Mouse (Mus musculus): ENCODE data around the gene Gsg1l2. TPM values are rescaled to one million over a fixed set of nuclear protein-coding genes. Genes with fewer than 3 reads are reported as not detected.
A peak's percentile ranks its signal among the peaks of the same experiment; 100 is the strongest.

Gene Gsg1l2
- total RNA-seq (2021), result not detected

DNA sequence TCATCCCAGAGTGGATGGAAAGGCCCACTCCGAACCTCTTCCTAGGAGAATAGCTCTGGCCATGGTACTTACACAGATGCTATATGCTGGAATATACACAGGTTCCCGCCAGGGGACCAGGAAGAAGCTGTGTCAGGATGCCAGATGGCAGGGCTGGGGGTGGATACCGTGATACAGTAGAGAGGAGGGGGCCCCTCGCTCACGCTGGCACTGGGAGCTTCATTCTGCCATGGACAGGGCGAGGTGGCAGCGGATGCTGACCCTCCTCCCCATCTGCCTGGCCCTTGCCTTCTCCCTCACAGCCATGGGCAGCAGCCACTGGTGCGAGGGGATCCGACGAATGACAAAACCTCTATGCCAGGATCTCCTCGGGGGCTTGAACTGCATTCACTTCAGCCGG is at the start of gene Gsg1l2:
Gene Gsg1l2 (plus strand): TSS at position 230 of the 400 bp plus-strand sequence.
- intact Hi-C loops (cut with DNase I), result no loop called here
- peak; percentile 83 for DNase-seq

DNA sequence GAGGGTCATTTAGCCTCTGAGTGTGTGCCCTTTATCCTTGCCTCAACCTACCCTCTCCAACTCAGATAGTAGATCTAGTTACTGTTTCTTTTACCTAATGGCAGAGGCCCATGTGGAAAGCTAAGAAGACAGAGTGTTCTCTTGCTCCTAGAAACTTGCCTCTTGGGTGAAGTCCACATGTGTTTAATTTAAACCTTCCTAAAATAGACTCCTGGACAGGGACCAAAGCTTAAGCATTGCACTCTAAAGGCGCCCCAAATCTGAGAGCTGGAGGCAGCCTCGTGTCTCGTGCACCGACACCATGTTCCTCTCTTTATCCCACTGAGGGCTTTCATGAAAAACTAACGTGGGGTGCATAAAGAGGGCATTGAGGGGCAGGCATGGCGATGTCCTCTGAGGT is 47.3 kb upstream of the Gsg1l2 start:
- no peak for DNase-seq
- intact Hi-C loops (cut with DNase I), result no loop called here

DNA sequence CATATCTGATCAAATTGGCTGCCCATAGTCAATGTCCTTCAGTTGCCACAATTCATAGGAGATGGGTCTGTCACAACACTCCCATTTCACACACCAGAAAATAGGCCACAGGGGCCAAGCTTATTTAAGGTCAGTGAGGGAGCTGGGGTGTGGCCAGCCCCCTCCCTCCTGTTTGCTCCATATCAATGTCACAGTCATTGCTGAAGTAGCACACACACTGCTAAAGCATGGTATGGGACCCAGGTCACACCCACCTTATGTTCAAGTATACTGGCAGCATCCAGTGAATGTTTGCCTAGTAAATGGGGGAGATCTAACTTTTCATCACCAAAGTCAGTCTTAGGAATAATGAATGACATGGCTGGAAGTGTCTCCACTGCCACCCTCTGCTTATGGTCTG is 45.7 kb upstream of the Gsg1l2 start:
- DNase-seq, result no peak
- intact Hi-C loops (cut with DNase I), result no loop called here

DNA sequence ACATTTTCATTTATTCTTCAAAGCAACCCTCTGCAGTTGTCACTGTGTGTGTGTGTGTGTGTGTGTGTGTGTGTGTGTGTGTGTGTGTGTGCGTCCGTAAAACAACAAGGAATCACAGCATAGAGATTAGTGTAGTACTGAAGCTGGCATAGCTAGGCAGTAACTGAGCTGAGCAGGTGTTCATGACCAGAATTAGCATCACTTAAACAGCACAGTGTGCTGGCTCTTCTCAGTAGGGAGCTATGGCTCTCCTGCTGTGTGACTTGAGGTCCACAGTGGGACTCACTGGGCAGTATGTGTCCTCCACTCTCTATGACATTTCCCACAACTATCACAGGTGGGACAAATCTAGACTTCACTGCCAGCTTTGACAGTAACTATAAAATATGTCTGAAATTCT is 43.4 kb upstream of the Gsg1l2 start:
- intact Hi-C loops (cut with DNase I), result no loop called here
- DNase-seq, result no peak

DNA sequence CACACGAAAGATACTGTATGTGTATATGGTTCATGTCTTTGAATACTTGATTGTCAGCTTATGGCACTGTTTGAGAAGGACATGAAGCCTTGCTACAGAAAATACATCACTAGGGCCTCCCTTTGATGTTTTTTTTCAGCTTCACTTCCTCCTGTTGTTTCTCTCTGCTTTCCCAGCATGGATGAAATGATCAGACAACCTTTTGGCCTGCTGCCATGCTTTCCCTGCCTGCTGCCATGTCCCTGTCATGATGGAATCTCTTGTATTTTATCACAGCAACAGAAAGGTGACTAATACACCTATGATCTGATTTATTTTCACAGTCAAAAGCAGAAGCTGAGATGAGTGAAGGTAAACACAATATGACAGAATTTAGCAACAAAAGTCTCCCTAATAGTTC is 40.7 kb upstream of the Gsg1l2 start:
- DNase-seq, result peak; percentile 19
- intact Hi-C loops (cut with DNase I), result no loop called here

GRCm38 (mm10) chr11:67734597-67734996 is 39.8 kb upstream of the Gsg1l2 start:
- intact Hi-C loops (cut with DNase I), result no loop called here
- DNase-seq, result no peak

- DNase-seq, result no peak
- intact Hi-C loops (cut with DNase I), result no loop called here
These were observed 36.1 kb upstream of the Gsg1l2 start for GRCm38 (mm10) chr11:67738345-67738744.

DNA sequence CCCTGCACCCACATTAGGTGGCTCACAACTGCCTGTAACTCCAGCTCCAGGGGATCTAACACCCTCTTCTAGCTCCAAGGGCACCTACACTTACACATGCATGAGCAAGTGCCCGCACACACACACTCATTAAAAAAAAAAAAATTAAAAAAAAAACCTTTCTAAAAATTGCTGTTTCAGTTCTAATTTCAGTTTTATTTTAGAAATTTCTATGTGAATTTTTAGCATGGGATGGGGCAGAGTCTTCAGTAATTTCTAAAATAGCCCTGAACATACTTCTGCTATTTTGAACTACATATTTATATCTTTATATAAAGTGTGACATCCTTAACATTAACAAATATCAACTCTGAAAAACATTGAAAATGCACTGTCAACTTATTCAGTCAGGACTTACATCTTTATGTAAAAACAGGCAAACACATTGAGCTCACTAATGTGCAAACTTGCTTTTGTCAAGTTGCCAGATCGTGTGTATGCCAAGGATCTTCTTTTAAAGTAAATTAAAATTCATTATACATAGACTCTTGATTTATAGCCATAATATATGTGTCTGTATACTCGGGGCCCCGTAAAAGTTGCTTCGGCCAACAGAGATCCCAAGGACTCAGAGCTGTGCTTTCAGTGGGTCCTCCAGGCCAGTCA is 35.4 kb upstream of the Gsg1l2 start:
- intact Hi-C loops (cut with DNase I), result no loop called here
- no peak for DNase-seq

DNA sequence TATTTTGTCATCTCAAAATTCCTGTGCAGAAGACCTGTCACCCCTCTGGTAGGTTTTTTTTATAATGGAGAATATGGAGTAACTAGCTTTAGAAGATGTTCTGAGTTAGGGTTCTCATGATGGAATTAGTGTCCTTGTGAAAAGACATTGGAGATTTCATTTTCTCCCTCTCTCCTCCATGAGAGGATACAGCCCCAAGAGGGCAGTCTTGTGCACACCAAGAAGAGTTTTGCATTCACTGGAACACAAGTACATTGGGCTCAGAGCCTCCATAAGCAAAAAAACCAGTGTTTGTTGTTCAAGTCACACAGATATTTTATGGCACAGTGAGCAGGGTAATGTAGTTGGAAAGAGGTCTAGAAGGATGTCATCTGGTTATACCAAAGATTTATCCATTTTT is 32.8 kb upstream of the Gsg1l2 start:
- DNase-seq, result no peak
- intact Hi-C loops (cut with DNase I), result no loop called here

- intact Hi-C loops (cut with DNase I), result no loop called here
- no peak for DNase-seq
These were observed 18.1 kb upstream of the Gsg1l2 start for GRCm38 (mm10) chr11:67756287-67756686.

GRCm38 (mm10) chr11:67757373-67758167 is 16.8 kb upstream of the Gsg1l2 start:
- intact Hi-C loops (cut with DNase I), result no loop called here
- no peak for DNase-seq

DNA sequence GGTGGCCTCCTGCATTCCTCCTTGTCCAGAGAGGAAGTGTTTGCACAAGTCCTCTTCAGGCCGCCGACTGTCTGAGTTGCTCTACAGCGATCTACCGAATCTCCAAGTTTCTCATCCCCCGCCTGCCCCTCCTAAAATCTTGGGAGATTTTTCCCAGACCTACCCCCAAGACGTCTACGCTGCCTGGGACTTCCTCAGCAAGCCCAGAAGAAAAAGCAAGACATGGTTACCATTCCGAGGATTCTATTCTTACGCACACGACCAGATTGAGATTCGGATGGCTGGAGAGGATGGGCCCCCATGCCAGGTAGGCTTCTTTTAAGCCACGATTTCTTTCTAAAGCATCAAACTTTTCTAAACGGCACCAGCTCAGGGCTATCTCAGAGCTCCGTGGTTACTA is 3.4 kb upstream of the Gsg1l2 start, which contains the start of gene Glp2r:
Gene Glp2r (minus strand): TSS at position 101 of the 400 bp plus-strand sequence.
- intact Hi-C loops (cut with DNase I), result no loop called here
- DNase-seq, result no peak

- DNase-seq, result no peak
- intact Hi-C loops (cut with DNase I), result no loop called here
These were observed 2.7 kb upstream of the Gsg1l2 start for GRCm38 (mm10) chr11:67771691-67772090.

DNA sequence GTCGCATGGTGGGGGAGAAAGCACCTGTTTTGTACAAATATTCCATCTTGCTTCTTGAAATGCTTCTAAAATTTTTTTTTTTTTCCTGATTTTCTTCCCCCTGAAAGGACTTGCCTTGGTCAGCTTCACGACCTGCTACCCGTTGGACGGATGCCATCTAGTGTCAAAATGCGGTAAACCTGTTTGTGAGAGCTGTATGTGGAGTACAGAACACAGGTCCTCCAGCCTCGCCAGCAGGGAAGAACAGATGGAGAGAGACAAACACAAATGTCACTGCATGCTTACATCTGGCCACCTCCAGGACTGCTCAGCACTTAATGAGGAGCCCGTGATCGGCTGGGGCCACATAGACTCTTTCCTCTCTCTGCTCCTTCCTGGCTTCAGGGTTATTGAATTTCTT is 1.8 kb upstream of the Gsg1l2 start:
- intact Hi-C loops (cut with DNase I), result no loop called here
- DNase-seq, result peak; percentile 76

GRCm38 (mm10) chr11:67790182-67790581 is 15.8 kb downstream of the Gsg1l2 start:
- intact Hi-C loops (cut with DNase I), result no loop called here
- DNase-seq, result no peak

- intact Hi-C loops (cut with DNase I), result no loop called here
- peak; percentile 24 for DNase-seq
These were observed 23.5 kb downstream of the Gsg1l2 start, which contains the start of gene Dhrs7c for GRCm38 (mm10) chr11:67797931-67798330. Gene Dhrs7c, plus strand, starts transcription at chr11:67798187.

GRCm38 (mm10) chr11:67800130-67800723 is 25.8 kb downstream of the Gsg1l2 start:
- DNase-seq, result no peak
- intact Hi-C loops (cut with DNase I), result no loop called here

DNA sequence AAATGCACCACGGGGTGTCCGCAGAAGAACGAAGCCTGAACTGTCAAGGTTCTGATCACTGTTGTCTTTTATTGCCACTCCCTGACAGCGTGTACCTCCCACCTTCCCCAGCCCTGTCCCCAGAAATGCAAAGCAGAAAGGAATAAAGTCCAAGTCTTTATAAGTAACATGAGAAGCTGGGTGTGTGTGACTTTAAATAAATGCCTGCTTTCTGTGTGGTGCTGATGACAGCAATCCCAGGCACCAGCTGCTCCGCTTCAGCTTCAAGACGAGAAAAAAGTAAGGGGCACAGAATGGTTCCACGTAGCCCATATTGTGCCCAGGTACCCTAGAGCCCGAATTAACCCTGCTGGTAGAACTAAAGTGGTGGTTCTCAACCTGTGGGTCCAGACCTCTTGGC is 26.8 kb downstream of the Gsg1l2 start:
- intact Hi-C loops (cut with DNase I), result no loop called here
- no peak for DNase-seq

DNA sequence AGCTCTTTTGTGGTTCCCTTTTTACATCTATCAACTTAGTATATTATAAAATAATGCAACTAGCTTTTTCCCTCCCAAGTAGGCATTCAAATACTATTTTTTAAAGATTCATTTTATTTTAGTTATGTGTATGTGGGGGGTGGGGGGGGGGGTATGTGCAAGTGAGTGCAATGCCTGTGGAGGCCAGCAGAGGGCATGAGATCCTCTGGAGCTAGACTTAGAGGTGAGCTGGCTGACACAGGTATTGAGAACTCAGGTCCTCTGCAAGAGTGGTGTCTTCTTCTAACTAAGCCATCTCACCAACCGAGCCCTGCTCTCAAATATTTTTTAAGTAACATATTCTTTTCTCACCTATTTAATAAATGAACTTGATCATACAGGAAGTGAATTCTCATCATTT is 31.1 kb downstream of the Gsg1l2 start:
- intact Hi-C loops (cut with DNase I), result no loop called here
- DNase-seq, result no peak

GRCm38 (mm10) chr11:67806832-67807597 is 32.6 kb downstream of the Gsg1l2 start:
- DNase-seq, result no peak

GRCm38 (mm10) chr11:67808051-67808450 is 33.6 kb downstream of the Gsg1l2 start:
- no peak for DNase-seq
- intact Hi-C loops (cut with DNase I), result no loop called here

More at GRCm38 (mm10) chr11:67806832-67807597, 32.6 kb downstream of the Gsg1l2 start:
- intact Hi-C loops (cut with DNase I), result no loop called here

Data from left cerebral cortex, postnatal 4 days (tissue).